Mouse (Mus musculus): Measurements from ENCODE around the gene Dmrtc1c1. TPM values are rescaled to one million over a fixed set of nuclear protein-coding genes. Genes with fewer than 3 reads are reported as not detected.

Dmrtc1c1 gene
- polyA plus RNA-seq (2017; shearing (Covaris generic)), result not detected

GRCm38 (mm10) chrX:102802663-102803062 lies at the start of gene Dmrtc1c1:
Dmrtc1c1 (plus strand) TSS chrX:102802963.

DNA sequence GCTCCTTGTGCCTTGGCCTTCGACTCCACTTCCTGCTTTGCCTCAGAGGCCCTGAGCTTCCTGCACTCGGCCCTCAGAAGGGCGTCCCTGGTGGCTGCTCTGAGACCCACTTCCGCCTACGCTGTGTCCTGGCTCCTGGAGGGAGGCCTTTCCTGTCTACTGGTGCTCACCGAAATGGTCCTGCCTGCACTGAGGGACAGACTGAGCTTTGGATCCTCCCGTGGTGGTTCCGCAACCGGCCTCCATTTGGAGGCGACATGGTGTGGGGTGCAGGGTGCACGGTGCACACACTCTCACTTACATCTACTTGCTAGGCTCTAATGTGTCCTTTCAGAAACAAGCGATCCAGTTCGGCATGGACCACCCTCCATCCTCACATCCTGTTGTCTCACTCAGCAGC lies 51.8 kb downstream of the Dmrtc1c1 start, which contains the start of gene Dmrtc1c2:
TSS of gene Dmrtc1c2 (minus strand) at position 101 of the 400 bp plus-strand sequence.

Other genes starting within 250 kb of the Dmrtc1c1 start
- under 1 TPM in 1 of 2 experiments, not detected in 1; 0.41 TPM for gene Phka1, start 158.7 kb upstream of the Dmrtc1c1 start, polyA plus RNA-seq (2017; shearing (Covaris generic))
- not detected for gene Gm3880, start 116.0 kb upstream of the Dmrtc1c1 start, polyA plus RNA-seq (2017; shearing (Covaris generic))
- not detected for gene Gm9112, start 95.3 kb upstream of the Dmrtc1c1 start, polyA plus RNA-seq (2017; shearing (Covaris generic))
- not detected for gene Dmrtc1b, start 95.1 kb upstream of the Dmrtc1c1 start, polyA plus RNA-seq (2017; shearing (Covaris generic))
- gene Dmrtc1c2, start 51.7 kb downstream of the Dmrtc1c1 start, polyA plus RNA-seq (2017; shearing (Covaris generic)), result not detected
- not detected for gene 1700031F05Rik, start 65.0 kb downstream of the Dmrtc1c1 start, polyA plus RNA-seq (2017; shearing (Covaris generic))
- gene Dmrtc1a, start 105.7 kb downstream of the Dmrtc1c1 start, polyA plus RNA-seq (2017; shearing (Covaris generic)), result not detected
- gene 1700011M02Rik, start 105.9 kb downstream of the Dmrtc1c1 start, polyA plus RNA-seq (2017; shearing (Covaris generic)), result not detected
- not detected for gene 1700018G05Rik, start 125.4 kb downstream of the Dmrtc1c1 start, polyA plus RNA-seq (2017; shearing (Covaris generic))